28 mouse cellular contexts compared by ENCODE assay signal in the genomic region with DNA sequence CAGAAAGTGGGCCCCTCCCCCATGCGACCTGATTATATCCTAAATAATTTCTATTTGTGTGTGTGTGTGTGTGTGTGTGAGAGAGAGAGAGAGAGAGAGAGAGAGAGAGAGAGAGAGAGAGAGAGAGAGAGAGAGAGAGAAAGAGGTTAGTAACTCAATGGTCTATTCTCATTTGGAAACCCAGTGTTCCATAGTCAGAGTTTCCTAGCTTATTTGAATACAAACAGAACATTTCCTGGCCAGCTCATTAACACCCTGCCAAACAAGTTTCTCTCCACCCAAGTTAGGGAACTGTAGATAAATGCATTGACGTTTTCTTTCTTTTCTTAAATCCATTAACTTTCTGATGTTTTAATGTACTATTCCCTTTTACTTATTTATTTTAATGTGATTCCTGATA. TPM values are rescaled to one million over a fixed set of nuclear protein-coding genes. Genes with fewer than 3 reads are reported as not detected.
A peak's percentile ranks its signal among the peaks of the same experiment; 100 is the strongest.
DNase-seq lines count a peak whose midpoint lies in the region; ATAC-seq and TF ChIP-seq lines count a peak whose summit lies in the region.
"Had no signal": no experiment of that assay in that cellular context is flagged by ENCODE, and none has a peak within 500 bp of the region (broad histone marks: within the 10 kb centered on the region; RNA-seq: fewer than 3 reads in every experiment).

No protein-coding gene starts in this region.

- no peak for ATAC-seq in heart, embryonic 14.5 days (ENCODE audit: insufficient number of reproducible peaks, insufficient read depth, low FRiP score, low read depth)
- ATAC-seq in heart, postnatal 0 days (ENCODE audit: insufficient read depth, low read depth) = no peak
- ATAC-seq: activated CD4-positive, CD25-positive, alpha-beta regulatory T cell, adult 4 months; forebrain, embryonic 13.5 days; forebrain, embryonic 16.5 days; hindbrain, embryonic 16.5 days; intestine, embryonic 15.5 days had no signal

- no peak for DNase-seq in heart, embryonic 10.5 days (ENCODE audit: low spot score)
- no peak for DNase-seq in heart, postnatal 10 days
- DNase-seq in heart, postnatal 25 days (ENCODE audit: low spot score) = no peak
- no peak for DNase-seq in heart, postnatal 0 days (ENCODE audit: low spot score)
- DNase-seq in heart, postnatal 14 days = no peak
- no peak for DNase-seq in embryonic facial prominence, embryonic 10.5 days (ENCODE audit: low spot score)
- DNase-seq: adrenal gland, adult 8-10 months; adrenal gland, postnatal 25 days; B cell, adult 2 months; cerebellum, adult 11-12 months; cerebellum, adult 8-10 months; cerebellum, postnatal 36 days; embryo, embryonic 11 days; gastrocnemius, adult 2 months; gastrocnemius, postnatal 14 days; kidney, adult 11 months; kidney, adult 8-10 months had no signal

- H3K4me1 ChIP-seq in heart, embryonic 10.5 days = peaks cover 11% of the 10 kb centered on the region
- peaks cover 9 to 19% of the 10 kb centered on the region in 2 experiments for H3K4me1 ChIP-seq in heart, embryonic 14.5 days (ENCODE audit: control insufficient read depth in 2 of 2, insufficient read depth in 2 of 2, low read length in 2 of 2)
- no peaks in the 10 kb centered on the region for H3K4me1 ChIP-seq in heart, postnatal 0 days (ENCODE audit: control insufficient read depth, insufficient read depth)
- H3K4me1 ChIP-seq in embryonic facial prominence, embryonic 10.5 days = 0 out of 2 replicates have a peak, but pooled peaks cover 2% of the 10 kb centered on the region
- H3K4me1 ChIP-seq: forebrain, embryonic 10.5 days; forebrain, embryonic 13.5 days; hindbrain, embryonic 10.5 days; hindbrain, embryonic 13.5 days; intestine, embryonic 15.5 days; kidney, embryonic 15.5 days had no signal

- WGBS in heart, embryonic 10.5 days = 51% methylated on average over 2 of the region's 2 CpGs
- WGBS in heart, embryonic 14.5 days = 42% methylated on average over 2 of the region's 2 CpGs
- WGBS in heart, postnatal 0 days = 45% methylated on average over 2 of the region's 2 CpGs
- 69% methylated on average over 2 of the region's 2 CpGs for WGBS in embryonic facial prominence, embryonic 10.5 days

- no peak overlapping the region for H3K9ac ChIP-seq in heart, embryonic 14.5 days (ENCODE audit: low read length)
- no peak overlapping the region for H3K9ac ChIP-seq in heart, postnatal 0 days (replicated peaks; ENCODE audit: low read depth, low read length)
- H3K9ac ChIP-seq: forebrain, embryonic 13.5 days; hindbrain, embryonic 13.5 days; intestine, embryonic 15.5 days; kidney, embryonic 15.5 days had no signal

- TF ChIP-seq EP300 in heart, postnatal 0 days (IDR thresholded peaks at IDR 0.05; ENCODE audit: low read depth) = no peak

- TF ChIP-seq CTCF in heart, postnatal 0 days (IDR thresholded peaks at IDR 0.05; ENCODE audit: low read depth) = no peak

- H3K4me3 ChIP-seq in heart, embryonic 10.5 days = no peak overlapping the region
- H3K4me3 ChIP-seq in heart, embryonic 14.5 days (ENCODE audit: control insufficient read depth in 1 of 2, insufficient read depth in 1 of 2, low read depth in 1 of 2, low read length in 2 of 2) = no peak overlapping the region
- no peak overlapping the region for H3K4me3 ChIP-seq in heart, postnatal 0 days (ENCODE audit: low read depth, low read length)
- no peak overlapping the region for H3K4me3 ChIP-seq in embryonic facial prominence, embryonic 10.5 days
- H3K4me3 ChIP-seq: forebrain, embryonic 10.5 days; forebrain, embryonic 13.5 days; gastrocnemius, adult 2 months; heart, adult 2 months; hindbrain, embryonic 10.5 days; hindbrain, embryonic 13.5 days; intestine, embryonic 15.5 days; kidney, embryonic 15.5 days had no signal

- H3K27me3 ChIP-seq in heart, embryonic 10.5 days (ENCODE audit: insufficient read depth, poor library complexity, severe bottlenecking) = no peaks in the 10 kb centered on the region
- no peaks in the 10 kb centered on the region for H3K27me3 ChIP-seq in heart, embryonic 14.5 days (ENCODE audit: control insufficient read depth, insufficient read depth, low read length)
- no peaks in the 10 kb centered on the region for H3K27me3 ChIP-seq in heart, postnatal 0 days (ENCODE audit: control insufficient read depth, insufficient read depth, low read length)
- no peaks in the 10 kb centered on the region for H3K27me3 ChIP-seq in embryonic facial prominence, embryonic 10.5 days (replicated peaks; ENCODE audit: low read depth, poor library complexity, severe bottlenecking)
- H3K27me3 ChIP-seq: forebrain, embryonic 13.5 days; hindbrain, embryonic 13.5 days; intestine, embryonic 15.5 days; kidney, embryonic 15.5 days had no signal

- H3K36me3 ChIP-seq in heart, embryonic 10.5 days = no peaks in the 10 kb centered on the region
- no peaks in the 10 kb centered on the region for H3K36me3 ChIP-seq in heart, embryonic 14.5 days (ENCODE audit: control insufficient read depth, insufficient read depth, low read length)
- no peaks in the 10 kb centered on the region for H3K36me3 ChIP-seq in heart, postnatal 0 days (replicated peaks; ENCODE audit: control insufficient read depth, insufficient read depth, low read length)
- H3K36me3 ChIP-seq in embryonic facial prominence, embryonic 10.5 days (replicated peaks) = no peaks in the 10 kb centered on the region
- H3K36me3 ChIP-seq: forebrain, embryonic 10.5 days; hindbrain, embryonic 10.5 days; hindbrain, embryonic 13.5 days; intestine, embryonic 15.5 days; kidney, embryonic 15.5 days had no signal

- H3K27ac ChIP-seq in heart, embryonic 10.5 days = peak overlapping the region; percentile 69; the same call in 1 of the 2 replicates
- peak overlapping the region; percentile 50 to 87; a peak in 3 of 4 replicates for H3K27ac ChIP-seq in heart, embryonic 14.5 days (replicated peaks in 1 of 2; ENCODE audit: control insufficient read depth in 1 of 2, insufficient read depth in 1 of 2, low read depth in 2 of 2, low read length in 2 of 2)
- 0 out of 2 replicates have a peak overlapping the region, but pooled peaks have one; percentile 28 for H3K27ac ChIP-seq in heart, postnatal 0 days (ENCODE audit: low read depth)
- H3K27ac ChIP-seq in embryonic facial prominence, embryonic 10.5 days (replicated peaks) = no peak overlapping the region
- H3K27ac ChIP-seq: forebrain, embryonic 10.5 days; forebrain, embryonic 13.5 days; gastrocnemius, adult 2 months; heart, adult 2 months; hindbrain, embryonic 10.5 days; hindbrain, embryonic 13.5 days; intestine, embryonic 15.5 days; kidney, embryonic 15.5 days had no signal

- H3K9me3 ChIP-seq in heart, embryonic 10.5 days = no peaks in the 10 kb centered on the region
- no peaks in the 10 kb centered on the region for H3K9me3 ChIP-seq in heart, embryonic 14.5 days (ENCODE audit: control insufficient read depth, low read length)
- no peaks in the 10 kb centered on the region for H3K9me3 ChIP-seq in heart, postnatal 0 days (replicated peaks; ENCODE audit: control insufficient read depth, low read length)
- H3K9me3 ChIP-seq in embryonic facial prominence, embryonic 10.5 days = no peaks in the 10 kb centered on the region
- H3K9me3 ChIP-seq: forebrain, embryonic 13.5 days; hindbrain, embryonic 13.5 days; intestine, embryonic 15.5 days; kidney, embryonic 15.5 days had no signal

- intact Hi-C loops in heart, postnatal 10 days (cut with DNase I) = no loop called here
- intact Hi-C loops in heart, postnatal 25 days (cut with DNase I) = no loop called here
- intact Hi-C loops in heart, postnatal 14 days (cut with DNase I) = no loop called here

- H3K4me2 ChIP-seq in heart, embryonic 14.5 days (ENCODE audit: low read length) = no peak overlapping the region
- H3K4me2 ChIP-seq in heart, postnatal 0 days (ENCODE audit: low read depth, low read length) = no peak overlapping the region
- H3K4me2 ChIP-seq: forebrain, embryonic 13.5 days; hindbrain, embryonic 13.5 days; intestine, embryonic 15.5 days; kidney, embryonic 15.5 days had no signal

RNA-seq across cellular contexts. Expression of a gene that starts 36.0 kb away (rescaled TPM):
- polyA plus RNA-seq in heart, embryonic 10.5 days (2016; fragmentation: Nextera tagmentation; extraction: Ambion mirVana) = 19.4 and 22.1 TPM in 2 replicates
- total RNA-seq in heart, postnatal 10 days (2021) = 10 to 100 TPM; 31.5 to 41.9 TPM
- polyA plus RNA-seq in heart, embryonic 14.5 days (2014; fragmentation: Nextera tagmentation; extraction: Ambion mirVana) = 43.4 and 46.1 TPM in 2 replicates
- 10 to 100 TPM; 23.6 to 24.9 TPM for total RNA-seq in heart, postnatal 25 days (2021)
- 51.4 and 59.5 TPM in 2 replicates for total RNA-seq in heart, postnatal 0 days (2014; rRNA removed; ENCODE audit: low replicate concordance)
- polyA plus RNA-seq in heart, postnatal 0 days (2015; fragmentation: Nextera tagmentation; extraction: Ambion mirVana) = 24.2 and 26.5 TPM in 2 replicates
- 10 to 100 TPM; 30.1 to 34.3 TPM for total RNA-seq in heart, postnatal 14 days (2021)
- 4.5 and 5.2 TPM in 2 replicates for polyA plus RNA-seq in embryonic facial prominence, embryonic 10.5 days (2016; fragmentation: Nextera tagmentation; extraction: Ambion mirVana)

RNA-seq across cellular contexts. Expression of a gene that starts 38.9 kb away (rescaled TPM):
- 85.1 and 91.3 TPM in 2 replicates for polyA plus RNA-seq in heart, embryonic 10.5 days (2016; fragmentation: Nextera tagmentation; extraction: Ambion mirVana)
- 10 to 100 TPM; 61.6 to 65.4 TPM for total RNA-seq in heart, postnatal 10 days (2021)
- polyA plus RNA-seq in heart, embryonic 14.5 days (2014; fragmentation: Nextera tagmentation; extraction: Ambion mirVana) = 89.0 and 95.3 TPM in 2 replicates
- total RNA-seq in heart, postnatal 25 days (2021) = 10 to 100 TPM; 65.2 to 67.2 TPM
- 61.4 and 81.9 TPM in 2 replicates for total RNA-seq in heart, postnatal 0 days (2014; rRNA removed; ENCODE audit: low replicate concordance)
- 81.3 and 87.8 TPM in 2 replicates for polyA plus RNA-seq in heart, postnatal 0 days (2015; fragmentation: Nextera tagmentation; extraction: Ambion mirVana)
- total RNA-seq in heart, postnatal 14 days (2021) = 10 to 100 TPM; 56.4 to 61.4 TPM
- polyA plus RNA-seq in embryonic facial prominence, embryonic 10.5 days (2016; fragmentation: Nextera tagmentation; extraction: Ambion mirVana) = 80.9 and 86.5 TPM in 2 replicates

RNA-seq across cellular contexts. Expression of a gene that starts 39.6 kb away (rescaled TPM):
- 54.5 and 63.1 TPM in 2 replicates for polyA plus RNA-seq in heart, embryonic 10.5 days (2016; fragmentation: Nextera tagmentation; extraction: Ambion mirVana)
- total RNA-seq in heart, postnatal 10 days (2021) = 10 to 100 TPM; 22.7 to 27.6 TPM
- polyA plus RNA-seq in heart, embryonic 14.5 days (2014; fragmentation: Nextera tagmentation; extraction: Ambion mirVana) = 41.3 and 42.7 TPM in 2 replicates
- total RNA-seq in heart, postnatal 25 days (2021) = 10 to 100 TPM; 20.7 to 21.3 TPM
- 23.1 and 24.4 TPM in 2 replicates for total RNA-seq in heart, postnatal 0 days (2014; rRNA removed; ENCODE audit: low replicate concordance)
- 28.8 and 29.3 TPM in 2 replicates for polyA plus RNA-seq in heart, postnatal 0 days (2015; fragmentation: Nextera tagmentation; extraction: Ambion mirVana)
- total RNA-seq in heart, postnatal 14 days (2021) = 10 to 100 TPM; 20.7 to 24.2 TPM
- 89.0 and 91.5 TPM in 2 replicates for polyA plus RNA-seq in embryonic facial prominence, embryonic 10.5 days (2016; fragmentation: Nextera tagmentation; extraction: Ambion mirVana)
